Mouse (Mus musculus): ENCODE results near the gene Twf2.

The Twf2 gene

GRCm38 (mm10) chr9:106212594-106212981 is 9.7 kb downstream of the Twf2 start:
- no peak for DNase-seq

GRCm38 (mm10) chr9:106215341-106216125 is 12.6 kb downstream of the Twf2 start:
- DNase-seq: no peak

- DNase-seq: no peak
Observed at GRCm38 (mm10) chr9:106216971-106217370, 14.1 kb downstream of the Twf2 start.

GRCm38 (mm10) chr9:106220894-106221523 is 18.1 kb downstream of the Twf2 start:
- DNase-seq: no peak

DNA sequence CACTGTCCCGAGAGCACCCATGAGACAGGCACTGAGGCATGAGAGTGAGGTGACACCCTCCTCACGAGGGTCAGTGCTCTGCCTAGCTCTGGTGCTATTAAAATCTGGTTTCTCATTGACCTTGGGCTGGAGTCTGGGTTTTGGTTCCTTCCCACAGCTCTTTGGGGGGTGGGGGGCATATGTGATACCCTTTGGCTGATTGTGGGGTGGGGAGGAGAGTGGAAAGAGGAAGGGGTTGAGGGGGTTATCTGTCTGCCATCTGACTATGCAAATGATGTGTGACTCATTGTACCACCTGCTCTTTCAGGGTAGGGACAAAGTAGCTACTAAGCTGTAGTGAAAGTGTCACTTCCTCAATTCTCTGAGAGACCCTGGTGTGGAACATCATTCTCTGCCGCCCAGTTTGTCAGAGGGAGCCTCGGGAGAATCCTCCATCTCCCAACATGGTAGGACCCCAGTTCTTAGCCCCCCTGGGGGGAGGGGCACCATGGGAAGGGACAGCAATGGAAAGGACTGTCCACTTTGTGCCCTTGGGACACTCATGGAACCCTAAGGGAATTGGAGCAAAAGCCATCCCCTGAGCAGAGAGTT is 19.4 kb downstream of the Twf2 start, which contains the start of gene Tlr9:
Gene Tlr9 (plus strand): TSS at position 338 of the 591 bp plus-strand sequence.
- DNase-seq: no peak

DNA sequence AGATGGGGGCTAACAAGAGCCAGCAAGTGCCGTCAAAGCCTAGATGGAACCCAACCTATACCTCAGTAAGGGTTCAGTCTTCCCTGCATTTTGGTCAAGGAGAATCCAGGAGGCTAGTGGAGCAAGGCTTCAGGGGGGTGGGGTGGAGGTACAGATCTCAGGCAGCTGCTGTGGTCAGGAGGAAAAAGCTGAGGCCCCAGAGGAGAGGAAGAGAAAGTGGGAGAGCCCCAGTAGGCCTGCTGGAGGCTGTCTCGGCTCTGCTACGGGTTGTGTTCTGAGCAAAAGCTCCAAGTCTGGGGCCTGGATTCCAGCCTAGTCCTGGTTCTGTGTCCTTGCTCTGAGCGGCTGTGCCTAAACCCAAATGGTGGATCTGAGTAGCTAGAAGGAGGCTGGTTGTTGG is 20.1 kb downstream of the Twf2 start:
- no peak for DNase-seq

DNA sequence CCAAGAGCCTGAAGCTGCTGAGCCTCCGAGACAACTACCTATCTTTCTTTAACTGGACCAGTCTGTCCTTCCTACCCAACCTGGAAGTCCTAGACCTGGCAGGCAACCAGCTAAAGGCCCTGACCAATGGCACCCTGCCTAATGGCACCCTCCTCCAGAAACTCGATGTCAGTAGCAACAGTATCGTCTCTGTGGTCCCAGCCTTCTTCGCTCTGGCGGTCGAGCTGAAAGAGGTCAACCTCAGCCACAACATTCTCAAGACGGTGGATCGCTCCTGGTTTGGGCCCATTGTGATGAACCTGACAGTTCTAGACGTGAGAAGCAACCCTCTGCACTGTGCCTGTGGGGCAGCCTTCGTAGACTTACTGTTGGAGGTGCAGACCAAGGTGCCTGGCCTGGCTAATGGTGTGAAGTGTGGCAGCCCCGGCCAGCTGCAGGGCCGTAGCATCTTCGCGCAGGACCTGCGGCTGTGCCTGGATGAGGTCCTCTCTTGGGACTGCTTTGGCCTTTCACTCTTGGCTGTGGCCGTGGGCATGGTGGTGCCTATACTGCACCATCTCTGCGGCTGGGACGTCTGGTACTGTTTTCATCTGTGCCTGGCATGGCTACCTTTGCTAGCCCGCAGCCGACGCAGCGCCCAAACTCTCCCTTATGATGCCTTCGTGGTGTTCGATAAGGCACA is 22.7 kb downstream of the Twf2 start:
- no peak for DNase-seq

GRCm38 (mm10) chr9:106226151-106226682 is 23.3 kb downstream of the Twf2 start:
- no peak for DNase-seq

DNA sequence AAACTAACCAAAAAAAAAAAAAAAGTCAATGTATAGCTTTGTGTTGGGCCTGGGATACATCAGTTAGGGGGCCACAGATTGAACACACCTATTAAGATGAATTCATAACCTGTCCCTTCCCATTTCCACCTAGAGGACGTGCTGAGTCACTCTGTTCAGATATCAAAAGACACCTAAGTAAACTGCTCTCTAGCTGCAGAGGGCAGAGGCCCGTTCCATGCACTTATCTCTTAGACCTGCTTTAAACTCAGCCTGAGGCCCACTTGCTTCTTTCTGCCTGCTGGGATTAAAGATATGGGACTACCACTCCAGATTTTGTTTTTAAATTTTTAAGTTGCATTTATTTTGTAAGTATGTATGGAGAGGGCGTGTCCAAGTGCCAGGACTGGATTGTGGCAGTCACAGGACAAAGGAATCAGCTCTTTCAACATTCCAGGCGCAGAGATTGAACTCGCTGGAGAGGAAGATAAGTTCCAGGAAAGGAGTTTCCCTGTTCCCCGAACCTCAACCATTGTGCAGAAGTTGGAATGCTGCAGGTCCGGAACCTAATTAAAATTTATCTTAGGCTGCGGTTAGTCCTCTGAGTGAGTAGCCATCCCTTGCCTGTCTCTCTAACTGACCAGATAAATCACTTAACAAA is 25.0 kb downstream of the Twf2 start:
- no peak for DNase-seq

- DNase-seq: no peak
Observed at GRCm38 (mm10) chr9:106230051-106230733, 27.3 kb downstream of the Twf2 start.

GRCm38 (mm10) chr9:106230734-106231106 is 27.8 kb downstream of the Twf2 start:
- DNase-seq: no peak

GRCm38 (mm10) chr9:106231220-106231619 is 28.3 kb downstream of the Twf2 start:
- DNase-seq: no peak

GRCm38 (mm10) chr9:106231816-106232215 is 28.9 kb downstream of the Twf2 start:
- DNase-seq: no peak

- no peak for DNase-seq
Observed at GRCm38 (mm10) chr9:106232956-106233355, 30.0 kb downstream of the Twf2 start.

GRCm38 (mm10) chr9:106233953-106234352 is 31.0 kb downstream of the Twf2 start:
- DNase-seq: no peak

DNA sequence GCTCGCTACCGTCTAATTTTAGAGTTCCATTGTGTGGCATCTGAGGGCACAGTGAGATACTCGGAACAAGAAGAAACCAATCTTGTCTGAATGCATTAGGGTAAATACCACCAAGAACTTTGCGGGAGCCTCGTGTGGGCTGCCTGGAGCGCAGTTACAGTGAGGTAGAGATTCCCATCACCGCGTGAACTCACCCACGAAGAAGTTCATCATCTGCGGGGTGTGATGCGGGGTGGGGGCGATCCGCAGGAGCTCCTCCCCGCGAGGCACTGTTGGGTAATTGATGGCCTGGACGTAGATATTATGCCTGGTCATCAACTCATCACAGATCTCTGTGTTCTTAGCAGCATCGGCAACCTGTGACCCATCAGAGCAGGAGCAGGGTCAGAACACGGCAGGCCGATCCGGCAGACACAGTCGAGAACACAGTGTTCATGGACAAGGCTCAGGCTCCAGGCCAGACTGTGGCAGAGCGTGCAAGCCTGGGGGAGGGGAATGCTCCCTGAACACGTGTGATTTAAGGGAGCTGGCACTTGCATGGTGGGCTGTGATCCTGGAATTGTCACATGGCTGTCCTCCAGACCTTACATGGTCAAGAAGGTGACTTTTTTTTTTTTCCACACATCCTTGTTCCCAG is 32.4 kb downstream of the Twf2 start:
- no peak for DNase-seq

- no peak for DNase-seq
Observed at GRCm38 (mm10) chr9:106236156-106236817, 33.4 kb downstream of the Twf2 start.

- DNase-seq: no peak
Observed at GRCm38 (mm10) chr9:106236818-106237211, 33.9 kb downstream of the Twf2 start.

DNA sequence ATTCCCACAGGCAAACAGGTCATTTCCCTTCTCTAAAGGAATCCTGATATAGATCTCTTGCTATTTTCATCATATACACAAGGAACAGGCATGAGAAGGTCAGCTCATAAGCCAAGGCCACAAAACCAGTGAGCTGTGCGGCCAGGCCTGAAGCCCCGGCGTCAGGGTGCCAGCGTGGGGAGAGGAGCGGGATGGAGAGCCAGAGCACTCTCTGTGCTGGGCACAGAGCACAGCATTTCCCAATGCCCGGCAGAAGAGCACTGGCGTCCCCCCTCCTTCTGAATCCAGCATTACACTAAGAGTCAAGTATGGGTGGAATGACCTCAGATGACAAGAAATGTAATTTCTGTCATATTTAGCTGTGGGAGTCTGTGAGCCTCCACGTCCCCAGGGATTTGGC is 34.5 kb downstream of the Twf2 start:
- DNase-seq: no peak

DNA sequence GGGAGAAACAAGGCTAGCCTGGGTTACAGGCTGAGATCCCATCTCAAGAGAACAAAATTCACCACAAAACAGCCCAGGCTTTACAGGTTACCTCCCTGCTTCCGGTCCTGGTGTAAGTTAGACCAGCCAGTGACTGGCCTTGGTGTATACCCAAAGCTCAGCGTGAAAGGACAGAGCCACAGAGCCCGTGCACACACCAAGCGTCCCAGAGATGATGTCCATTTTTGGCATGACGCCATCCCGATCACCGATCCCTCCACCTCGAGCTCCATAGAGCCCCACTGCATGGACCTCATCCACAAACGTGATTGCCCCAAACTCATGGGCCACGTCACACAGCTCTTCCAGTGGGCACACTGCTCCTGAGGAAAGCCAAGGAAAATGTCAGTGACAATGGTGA is 35.0 kb downstream of the Twf2 start:
- no peak for DNase-seq

DNA sequence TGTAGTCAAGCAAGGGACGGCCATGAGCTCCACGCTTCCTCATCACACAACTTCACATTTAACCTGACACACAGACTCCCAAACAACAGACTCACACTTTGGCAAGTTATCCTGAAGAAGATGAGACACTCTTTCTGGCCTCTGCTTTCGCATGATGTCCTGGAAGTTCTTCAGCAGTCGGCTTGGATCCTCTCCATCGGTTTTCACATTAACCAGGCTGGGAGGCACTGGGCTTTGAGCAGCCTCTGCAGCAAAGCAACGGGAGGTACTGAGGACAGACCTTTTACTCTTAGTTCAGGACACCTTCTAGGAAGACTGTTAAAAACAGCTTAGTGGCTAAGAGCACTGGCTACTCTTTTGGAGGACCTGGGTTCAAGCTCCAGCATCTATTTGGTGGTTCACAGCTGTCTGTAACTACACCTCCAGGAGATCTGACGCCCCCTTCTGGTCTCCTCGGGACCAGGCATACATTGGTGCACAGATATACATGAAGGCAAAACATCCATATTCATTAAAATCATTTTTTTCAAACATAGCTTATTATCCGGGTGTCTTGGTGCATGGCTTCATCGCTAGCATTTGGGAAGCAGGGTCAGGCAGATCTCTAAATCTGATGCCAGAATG is 38.7 kb downstream of the Twf2 start:
- DNase-seq: no peak
